Mouse (Mus musculus) 416B (cell line): ENCODE data around the gene Whrn.

Source experiments
- DNase-seq: peaks from one replicate; pipeline ENCODE4 v3.0.0; 2011; ENCODE audit warnings: low read depth

Gene Whrn

DNA sequence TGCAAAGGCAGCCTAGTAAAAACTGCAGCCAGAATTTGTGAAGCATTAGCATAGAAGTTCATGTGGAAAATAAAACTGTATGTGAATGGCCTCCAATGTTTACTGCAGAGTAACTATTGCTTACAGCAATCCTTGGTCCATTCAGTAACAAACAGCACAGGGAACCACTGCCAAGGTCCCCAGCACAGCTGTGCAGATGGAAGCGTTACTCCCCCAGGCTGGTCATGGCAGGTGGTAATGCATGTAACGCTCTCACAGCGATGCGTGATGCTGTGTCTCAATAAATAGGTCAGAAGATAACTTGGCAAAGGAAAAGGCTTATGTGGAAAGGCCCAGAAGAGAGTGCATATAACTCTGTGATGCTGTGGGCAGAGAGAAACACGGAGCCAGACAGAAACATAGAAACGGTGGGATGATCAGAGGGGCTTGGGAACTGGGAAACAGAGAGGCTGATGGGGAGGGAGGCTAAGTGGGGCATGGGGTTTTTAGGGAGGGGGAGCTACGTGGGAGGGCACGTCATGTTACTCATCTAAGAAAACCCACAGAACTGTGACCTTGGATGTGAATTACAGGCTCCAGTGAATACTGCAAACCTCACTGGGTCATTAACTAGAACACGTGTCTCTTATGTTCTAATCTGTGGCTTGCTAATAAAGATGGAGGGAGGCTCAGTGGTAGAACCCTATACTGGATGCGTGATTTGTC, 51.3 kb downstream of the Whrn start:
- no peak for DNase-seq

DNA sequence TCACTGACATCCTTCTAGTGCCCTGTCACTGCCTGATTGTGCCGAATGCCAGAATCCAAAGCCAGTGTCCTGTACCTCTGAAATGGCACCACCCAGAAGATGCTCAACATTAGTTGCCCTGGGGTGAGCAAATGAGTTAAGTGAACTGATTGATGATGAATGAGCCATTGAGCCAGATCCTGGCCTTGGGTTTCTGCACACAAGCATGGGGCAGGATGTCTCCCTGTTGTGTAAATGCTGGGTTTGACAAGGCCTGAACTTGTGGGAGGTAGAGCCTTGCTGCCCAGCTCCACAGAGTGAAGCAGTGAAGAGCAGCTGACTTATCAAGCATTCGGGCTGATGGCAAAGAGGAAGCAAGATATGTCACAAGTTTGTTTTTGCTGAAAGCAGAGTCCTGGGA, 52.7 kb downstream of the Whrn start:
- DNase-seq = no peak

DNA sequence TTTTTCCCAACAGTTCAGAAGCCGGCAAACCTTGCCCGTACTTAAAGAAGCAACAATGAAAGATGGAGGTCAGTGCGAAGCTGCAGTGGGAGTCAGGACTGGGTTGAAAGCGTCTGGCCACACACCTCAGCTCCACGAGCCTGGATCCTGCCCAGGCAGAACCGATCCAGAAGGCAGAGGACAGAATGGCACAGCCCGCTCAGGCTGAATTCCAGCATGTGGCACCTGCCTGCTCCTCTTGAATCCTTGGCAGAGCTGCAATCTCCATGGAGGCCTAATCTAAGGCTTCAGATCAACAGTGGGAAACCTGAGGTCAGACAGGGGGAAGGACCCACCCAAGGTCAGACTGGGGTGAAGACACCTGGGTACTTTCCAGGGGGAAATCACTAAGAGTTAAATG, 54.2 kb downstream of the Whrn start:
- no peak for DNase-seq

DNA sequence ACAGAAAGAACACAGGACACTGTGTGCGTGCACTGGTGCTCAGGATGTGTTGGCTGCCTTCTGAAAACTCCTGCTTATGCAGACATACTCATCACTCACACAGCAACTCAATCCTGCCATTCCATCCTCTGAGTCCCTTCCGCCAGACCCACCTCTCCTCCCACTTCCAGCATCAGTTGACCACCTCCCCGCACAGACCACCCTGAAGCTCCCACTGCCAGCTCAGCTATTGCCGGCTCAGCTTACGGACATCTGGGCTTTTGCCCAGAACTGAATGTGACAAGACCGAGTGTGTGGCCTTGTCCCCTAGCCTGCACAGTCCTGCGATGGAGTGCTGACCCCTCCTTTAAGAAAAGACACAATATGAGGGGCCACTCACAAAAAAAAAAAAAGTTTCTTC, 55.5 kb downstream of the Whrn start:
- DNase-seq = no peak

DNA sequence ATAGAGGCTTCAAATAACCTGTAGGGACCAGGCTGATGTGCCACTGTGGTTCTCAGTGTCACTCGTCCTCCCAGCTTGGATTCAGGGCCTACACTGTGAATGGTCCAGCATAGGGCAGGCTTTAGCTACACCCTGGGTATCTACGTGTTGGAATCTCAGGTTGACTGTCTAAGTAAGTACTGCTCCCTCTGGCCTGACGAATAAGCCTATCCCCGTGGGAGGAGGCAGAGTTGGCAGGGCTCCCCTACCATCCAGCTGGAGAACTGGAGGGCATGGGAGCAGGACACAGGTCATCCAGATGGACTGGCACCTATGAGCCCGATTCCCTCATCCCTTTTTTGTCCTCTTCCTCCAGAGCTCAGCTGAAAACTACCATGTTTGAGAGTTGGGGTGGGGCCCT, 57.8 kb downstream of the Whrn start:
- DNase-seq = no peak

DNA sequence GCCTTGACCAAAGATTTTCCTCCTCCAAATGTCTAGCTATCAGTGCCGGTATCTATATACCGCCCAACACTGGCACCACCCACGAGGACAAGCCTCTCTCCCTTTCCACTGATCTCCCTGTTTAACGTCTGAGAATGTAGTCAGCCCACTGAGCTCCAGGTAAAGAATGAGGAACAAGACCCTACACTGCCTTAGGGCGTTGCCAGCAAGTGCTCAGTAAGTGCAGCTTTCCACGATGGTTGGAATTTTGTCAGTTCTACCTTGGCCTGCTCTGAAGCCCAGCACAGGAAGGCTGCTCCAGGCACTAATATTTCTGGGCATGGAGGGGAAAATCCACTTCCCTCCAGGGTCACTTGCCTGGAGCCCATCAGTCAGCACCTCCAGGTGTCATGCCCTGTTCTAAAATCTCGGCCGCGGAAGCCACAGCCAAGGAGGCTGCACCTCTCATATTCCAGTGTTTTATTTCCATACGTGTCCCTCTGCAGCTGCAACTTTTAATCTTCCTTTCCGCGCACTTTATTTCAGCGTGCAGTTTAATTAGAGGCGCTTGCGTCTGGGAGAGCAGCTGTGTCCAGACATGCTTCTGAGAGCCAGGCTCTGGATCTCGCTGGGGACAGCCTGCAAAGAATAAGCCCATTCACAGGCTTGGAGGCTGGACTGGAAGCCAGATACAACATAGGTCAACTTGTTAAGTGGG, 58.5 kb downstream of the Whrn start:
- DNase-seq = no peak

DNA sequence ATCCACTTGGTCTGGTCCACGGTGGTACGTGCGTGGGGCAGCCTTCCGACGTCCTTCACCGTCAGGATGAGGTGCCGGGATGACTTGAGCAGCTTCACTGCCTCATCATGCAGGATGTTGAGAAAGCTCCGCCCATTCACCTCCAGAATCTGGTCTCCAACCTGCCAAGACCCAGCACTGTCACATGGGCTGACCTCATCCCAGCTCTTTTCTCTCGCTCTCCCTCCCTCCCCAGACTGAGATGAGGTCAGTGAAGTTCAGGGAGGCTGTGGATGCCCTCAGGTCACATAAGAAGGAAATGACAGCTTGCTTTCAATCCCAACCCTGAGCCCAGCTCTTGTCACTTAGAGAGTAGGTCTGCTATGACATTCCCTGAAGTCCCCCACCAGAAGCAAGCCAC, 60.4 kb downstream of the Whrn start:
- no peak for DNase-seq

DNA sequence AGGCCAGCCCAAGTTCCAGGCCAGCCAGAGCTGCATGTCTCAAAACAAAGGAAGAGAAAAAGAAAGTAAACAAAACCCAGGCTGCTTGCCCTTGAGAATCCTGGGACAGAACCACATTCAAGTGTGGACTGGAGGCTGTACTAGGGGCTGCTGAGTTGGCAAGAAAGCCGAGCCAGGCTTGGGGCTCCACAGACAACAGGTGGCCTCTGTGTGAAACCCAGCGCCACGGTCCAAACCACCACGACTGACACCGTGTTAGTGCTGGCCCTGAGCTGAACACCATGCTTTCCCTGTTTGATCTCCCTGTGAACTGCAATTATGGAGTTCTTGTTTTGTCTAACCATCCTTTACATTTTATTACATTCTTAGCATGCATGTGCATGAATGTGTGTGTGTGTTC, 64.7 kb downstream of the Whrn start:
- no peak for DNase-seq

DNA sequence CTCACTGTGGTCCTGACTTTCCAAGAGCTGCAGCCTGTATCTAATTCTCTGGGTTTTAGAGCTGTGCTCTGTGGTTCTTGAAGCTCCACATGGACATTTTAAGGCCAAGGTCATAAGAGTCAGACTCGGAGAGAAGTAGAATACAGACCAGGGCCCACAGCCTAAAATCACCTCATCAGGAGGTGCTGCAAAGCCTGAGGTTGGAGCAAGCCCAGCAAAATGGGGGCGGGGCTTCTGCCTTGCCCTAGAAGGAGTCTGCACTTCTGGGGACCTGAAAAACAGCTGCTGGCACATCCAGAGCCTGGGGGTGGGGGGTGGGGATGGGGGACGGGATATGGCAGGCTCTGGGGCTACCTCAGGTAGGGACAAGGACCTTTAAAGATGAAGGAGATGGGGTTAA, 65.4 kb downstream of the Whrn start:
- no peak for DNase-seq

DNA sequence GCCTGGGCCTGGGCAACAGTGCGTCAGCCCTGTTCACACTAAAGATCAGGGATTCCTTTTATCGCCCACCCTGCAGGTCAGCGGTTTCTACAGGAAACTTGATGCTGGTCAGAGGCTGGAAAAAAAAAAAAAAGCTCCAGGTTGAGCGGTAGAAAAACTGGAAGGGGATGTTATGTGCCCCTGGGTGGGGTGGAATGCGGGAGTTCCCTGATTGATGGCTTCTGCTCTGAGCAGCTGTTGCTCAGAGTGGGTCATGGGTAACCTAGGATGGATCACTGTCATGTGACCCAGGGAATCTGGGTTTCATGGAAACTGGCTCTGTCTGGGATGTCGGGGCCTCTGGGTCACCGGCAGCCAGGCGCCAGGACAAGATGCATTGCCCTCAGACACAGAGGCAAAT, 69.5 kb downstream of the Whrn start:
- no peak for DNase-seq

DNA sequence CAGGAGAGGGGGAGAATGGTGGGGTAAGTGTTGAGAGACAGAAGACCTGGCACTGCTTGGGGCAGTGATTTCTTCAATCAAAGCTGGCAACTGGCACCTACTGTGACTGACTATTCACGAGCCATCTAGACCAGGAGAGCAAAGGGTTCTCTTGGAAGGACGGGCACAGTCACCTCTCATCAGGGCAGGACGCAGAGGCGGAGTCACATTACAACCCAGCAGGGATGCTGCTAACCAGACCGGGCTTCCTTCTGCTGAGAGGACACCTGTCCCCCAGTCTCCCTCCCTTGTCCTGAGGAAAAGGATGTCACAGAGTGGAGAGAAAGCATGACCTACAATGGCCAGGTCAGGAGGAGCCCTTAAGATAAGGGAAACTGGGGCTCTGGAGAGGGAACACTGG, 72.0 kb downstream of the Whrn start:
- no peak for DNase-seq

DNA sequence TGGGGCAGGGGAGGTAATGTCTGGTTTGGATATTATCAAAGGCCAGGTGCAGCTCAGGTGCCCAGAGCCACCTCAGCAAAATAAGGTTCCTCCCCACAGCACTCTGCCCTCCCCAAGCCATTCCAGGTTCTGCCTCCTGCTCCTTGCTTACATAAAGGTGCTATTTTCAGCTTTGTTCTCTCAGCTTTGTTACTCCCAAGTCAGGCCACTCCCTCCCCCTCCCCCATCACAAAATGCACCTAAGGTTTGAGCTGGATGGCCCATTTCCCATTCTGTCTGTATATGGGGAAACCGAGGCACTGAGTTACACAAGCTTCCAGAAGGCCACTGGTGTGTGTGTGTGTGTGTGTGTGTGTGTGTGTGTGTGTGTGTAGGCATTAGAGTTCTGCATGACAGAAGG, 72.6 kb downstream of the Whrn start:
- DNase-seq = no peak

DNA sequence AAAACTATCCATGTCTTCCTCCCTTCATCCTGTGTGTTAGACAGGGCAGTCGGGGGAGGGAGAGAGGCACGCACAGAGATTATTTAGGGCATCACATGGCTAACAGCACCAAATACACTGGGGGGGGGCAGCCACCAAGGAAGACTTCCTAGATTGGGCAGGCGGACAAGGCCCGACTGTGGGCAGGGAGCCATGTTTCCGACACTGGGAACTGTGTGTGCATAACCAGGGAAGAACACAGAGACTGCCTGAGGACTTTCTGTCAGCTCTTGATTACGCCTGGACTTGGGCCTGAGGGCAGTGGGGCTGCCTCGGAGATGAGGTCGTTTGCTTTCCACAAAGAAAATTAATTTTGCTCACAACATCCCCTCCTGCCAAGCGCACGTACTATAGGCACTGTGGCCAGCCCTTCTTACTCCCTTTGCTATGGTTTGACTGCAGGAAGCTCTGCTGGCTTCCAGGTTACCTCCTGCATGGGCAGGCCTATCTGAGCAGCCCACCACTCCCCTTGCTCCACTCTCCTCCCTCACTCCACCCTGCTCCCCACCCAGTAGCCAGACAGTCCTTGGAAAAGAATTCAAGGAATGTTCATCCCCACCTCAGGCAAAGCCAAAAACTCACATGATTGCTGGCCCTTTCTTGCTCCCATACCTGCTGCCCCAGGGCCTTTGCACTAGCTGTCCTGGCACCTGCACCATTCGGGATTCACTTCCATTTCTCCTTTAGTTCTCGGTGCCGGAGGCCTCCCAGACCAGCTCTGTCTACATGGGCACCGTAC, 75.5 kb downstream of the Whrn start:
- DNase-seq = no peak

DNA sequence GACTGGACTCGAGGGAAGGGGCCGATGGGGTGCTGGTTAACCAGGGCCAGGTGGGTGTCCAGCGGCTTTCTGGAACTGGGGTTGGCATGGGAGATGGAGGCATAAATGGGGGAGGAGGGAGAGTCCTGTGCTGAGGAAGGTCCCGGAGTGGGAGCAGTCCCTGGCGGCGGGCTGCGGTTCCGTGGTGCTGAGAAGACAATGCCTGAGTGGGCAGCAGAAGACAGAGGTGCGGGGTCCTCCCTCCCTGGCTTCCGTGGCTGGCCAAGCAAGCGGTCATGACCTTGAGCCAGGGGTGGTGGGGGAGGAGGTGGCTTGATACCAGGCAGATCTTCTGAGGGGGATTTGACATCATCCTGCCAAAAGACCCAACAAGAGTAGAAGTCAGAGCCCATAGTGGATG, 77.5 kb downstream of the Whrn start:
- DNase-seq = no peak

DNA sequence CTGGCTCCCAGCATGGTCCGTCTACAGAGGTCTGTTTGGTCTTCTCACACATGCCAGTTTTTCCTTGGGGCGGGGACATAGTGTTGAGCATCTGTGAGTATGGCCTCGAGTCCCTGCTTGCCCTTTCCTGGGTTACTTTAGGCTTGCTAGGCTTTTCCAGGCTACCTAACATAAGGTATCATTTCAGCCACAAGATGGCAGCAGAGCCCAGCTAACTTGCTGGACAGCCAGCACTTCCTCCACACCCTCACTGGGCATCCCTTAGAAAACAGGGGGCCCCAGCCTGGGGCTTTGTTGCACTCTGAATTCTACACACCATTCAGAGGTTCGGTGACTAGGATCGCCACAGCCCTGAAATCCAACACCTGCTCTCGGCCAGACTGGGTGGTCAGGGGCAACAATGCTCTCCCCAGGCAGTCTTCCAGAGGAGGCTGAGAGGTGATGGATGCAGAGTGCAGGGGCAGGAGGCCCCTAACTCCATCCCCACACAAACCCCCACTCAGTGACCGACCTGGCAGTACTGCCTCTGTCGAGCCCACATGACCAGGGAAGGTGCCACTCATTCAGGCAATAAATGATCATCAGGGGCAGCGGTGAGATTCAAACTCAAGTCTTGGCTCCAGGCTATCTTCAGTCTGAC, 78.4 kb downstream of the Whrn start:
- peak; percentile 51 for DNase-seq

DNA sequence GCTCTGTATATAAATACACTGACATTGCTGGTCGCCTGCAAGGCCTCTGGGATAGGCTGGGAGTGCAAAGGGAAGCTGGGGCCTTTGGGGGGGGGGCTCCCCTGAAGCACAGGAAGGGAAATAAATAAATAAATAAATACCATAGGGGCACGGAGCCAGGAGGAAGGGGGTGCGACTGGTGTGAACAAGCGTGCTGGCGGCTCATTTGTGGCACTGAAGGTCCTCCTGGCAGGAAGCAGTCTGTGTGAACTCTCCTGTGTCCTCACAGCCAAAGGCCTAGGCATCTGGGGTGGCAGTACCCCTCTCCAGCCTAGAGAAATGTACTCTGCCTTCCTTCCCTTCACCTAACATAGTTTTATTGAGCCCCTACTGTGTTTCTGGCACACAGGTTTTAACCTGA, 80.8 kb downstream of the Whrn start:
- no peak for DNase-seq

DNA sequence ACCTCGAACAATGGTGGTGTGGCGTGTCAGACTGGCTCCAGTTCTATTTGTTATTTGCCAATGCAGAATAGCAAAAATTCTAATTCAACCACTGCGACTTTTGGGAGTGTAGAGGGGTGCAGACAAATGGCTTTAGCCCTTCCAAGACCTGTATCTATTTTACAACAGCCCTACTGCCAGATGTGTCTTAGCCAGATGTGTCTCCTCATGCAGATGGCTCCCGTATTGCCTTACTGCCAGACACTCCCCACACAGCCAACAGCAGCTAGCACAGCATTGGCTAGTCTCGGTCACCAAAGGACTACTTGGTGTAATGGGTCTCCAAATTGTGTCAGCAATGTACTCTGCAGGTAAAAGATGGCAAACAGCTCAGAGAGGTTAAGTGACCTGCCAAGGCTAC, 84.6 kb downstream of the Whrn start:
- no peak for DNase-seq

DNA sequence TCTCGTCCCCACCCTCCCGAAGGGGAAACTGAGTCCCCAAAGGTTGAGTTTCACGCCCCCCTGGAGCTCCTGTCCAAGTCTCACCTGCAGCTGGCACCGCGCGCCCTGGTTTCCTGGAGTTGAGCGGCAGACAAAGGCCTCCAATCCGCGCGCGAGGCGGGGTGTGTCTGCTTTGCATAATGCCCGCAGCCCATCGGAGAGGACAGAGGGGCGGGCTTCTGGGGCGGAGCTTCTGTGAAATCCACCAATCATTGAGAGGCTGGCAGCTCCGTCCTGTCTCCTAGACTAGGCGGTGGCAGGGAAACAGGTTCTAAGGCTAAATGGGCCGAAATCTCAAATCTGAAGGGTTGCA, 85.2 kb downstream of the Whrn start:
- DNase-seq = no peak

DNA sequence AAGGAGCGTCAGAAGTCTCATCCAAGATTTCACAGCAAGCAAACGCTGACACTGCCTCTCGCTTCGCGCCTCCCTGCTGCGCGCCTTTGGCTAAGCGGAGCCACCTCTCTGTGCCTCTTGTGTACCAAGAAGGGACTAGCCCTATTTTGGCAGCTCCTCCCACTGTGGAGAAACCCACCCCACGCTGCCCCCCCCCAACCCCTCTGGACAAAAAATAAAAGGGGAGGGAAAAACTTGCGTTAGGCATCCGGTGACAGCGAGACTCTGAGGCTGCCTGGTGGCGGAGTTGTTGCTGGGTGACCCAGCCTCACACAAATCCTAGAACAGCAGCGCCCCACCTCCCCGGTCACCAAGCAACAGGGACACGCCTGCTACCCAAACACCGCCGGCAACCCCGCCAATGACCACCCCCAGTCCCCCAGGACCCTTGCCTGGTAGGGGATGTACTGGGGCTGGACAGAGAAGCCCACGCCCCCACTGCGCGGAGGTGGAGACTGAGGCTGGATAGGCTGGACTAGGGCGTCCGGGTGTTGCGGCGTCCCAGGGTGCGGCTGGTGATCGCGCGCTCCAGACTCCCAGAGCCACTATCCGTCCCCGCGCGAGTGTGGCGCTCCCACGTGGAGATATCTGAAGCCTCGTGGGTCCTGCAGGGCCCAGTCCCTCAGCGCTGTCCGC, 85.7 kb downstream of the Whrn start:
- no peak for DNase-seq

DNA sequence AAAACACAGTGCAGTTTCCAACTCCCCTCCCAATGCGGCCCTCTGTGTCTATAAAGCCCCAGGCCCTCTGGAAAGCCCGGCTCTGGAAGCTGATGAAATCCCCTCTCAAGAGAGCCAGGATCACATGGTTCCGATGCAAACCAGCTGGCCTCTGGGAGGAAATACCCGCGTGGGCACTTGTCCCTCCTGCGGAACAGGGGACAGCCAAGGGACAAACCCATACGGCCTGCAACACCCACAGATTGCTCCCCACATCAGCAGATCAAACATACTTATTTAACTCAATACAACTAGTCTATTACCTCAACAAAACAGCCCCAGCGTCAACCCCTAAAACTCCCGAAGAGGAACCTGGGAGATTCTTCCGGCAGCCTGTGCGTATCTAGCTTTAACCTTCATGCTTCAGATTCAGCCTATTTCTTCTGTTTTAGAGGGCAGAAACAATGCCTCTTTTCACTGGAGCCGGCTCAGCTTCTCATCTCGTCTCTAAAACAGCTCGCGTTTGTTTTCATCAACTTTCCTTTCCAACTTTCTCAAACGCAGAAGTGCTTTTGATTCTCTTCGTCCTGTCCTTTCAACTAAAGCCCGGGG, 86.4 kb downstream of the Whrn start:
- no peak for DNase-seq

DNA sequence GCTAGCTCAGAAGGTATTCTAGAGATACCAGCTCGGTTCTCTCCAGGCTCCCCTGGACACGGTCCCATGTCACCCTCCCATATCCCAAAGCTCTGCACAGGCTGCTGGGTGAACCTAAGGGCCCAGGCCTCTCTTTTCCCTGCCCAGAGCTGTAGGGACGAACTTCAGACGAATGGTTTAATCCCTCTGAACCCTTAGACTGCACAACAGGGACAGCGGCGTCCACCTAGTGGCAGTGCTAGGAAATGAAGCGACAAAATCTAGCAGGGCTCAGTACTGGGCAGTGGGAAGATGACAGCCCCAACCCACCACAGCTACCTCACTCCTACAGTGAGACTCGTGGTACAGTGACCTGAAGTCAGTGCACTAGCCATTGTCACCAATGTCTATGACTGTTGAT, 87.1 kb downstream of the Whrn start:
- DNase-seq = peak; percentile 1

DNA sequence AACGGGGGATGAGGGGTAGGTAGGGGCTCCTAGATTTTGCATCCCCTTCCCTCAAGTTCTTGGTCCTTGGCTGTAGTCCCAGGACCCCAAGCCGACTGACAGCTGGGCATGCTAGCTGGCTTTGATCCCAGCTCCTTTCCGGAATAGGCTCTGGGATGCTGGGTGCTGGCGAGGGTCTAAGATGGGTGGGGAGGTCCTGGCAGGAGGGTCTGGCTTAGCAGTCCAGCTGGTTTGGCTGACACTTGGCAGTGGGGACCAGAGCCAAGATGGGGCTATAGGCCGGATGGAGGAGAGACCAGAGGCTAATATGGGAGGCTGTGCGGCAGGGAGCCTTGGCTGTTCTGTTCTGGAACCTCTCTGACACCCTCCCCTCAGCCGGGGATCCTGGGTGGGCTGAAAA, 87.5 kb downstream of the Whrn start:
- no peak for DNase-seq
